Mouse (Mus musculus): ENCODE data around the gene Pof1b. TPM values are rescaled to one million over a fixed set of nuclear protein-coding genes. Genes with fewer than 3 reads are reported as not detected.

The Pof1b gene
- 0.07 TPM in 1 of 2 replicates, not detected in the other for polyA plus RNA-seq (2012; rRNA removed)

GRCm38 (mm10) chrX:112698508-112698907 is at the start of gene Pof1b:
Gene Pof1b (minus strand): TSS chrX:112698651.

GRCm38 (mm10) chrX:112600511-112601305 is 97.7 kb downstream of the Pof1b start, which contains the start of gene Zfp711:
Gene Zfp711 (plus strand): TSS chrX:112600526.

Other genes starting within 250 kb of the Pof1b start
- not detected in 2 replicates for gene 2010106E10Rik, start 203.4 kb downstream of the Pof1b start, polyA plus RNA-seq (2012; rRNA removed)
- 15.1 and 23.5 TPM in 2 replicates for gene Zfp711, start 98.1 kb downstream of the Pof1b start, polyA plus RNA-seq (2012; rRNA removed)

Measured in central nervous system, embryonic 11.5 days (tissue).